Mouse (Mus musculus) forebrain, embryonic 13.5 days (tissue): ENCODE results near the gene Gpr132. TPM values are rescaled to one million over a fixed set of nuclear protein-coding genes. Genes with fewer than 3 reads are reported as not detected.

ENCODE experiments used
- ATAC-seq: fragments of 200-750 bp; cut with Nextera tagmentation; 2 replicates; pipeline ENCODE4 v1.8.0; 2017
- H3K27ac ChIP-seq: fragments of 300-500 bp; sonication (generic); 2 replicates; pipeline ENCODE4 v1.5.1; 2015; ENCODE audit warnings: inconsistent platforms, mild to moderate bottlenecking, moderate library complexity
- H3K27me3 ChIP-seq: fragments of 300-500 bp; sonication (generic); 2 replicates; pipeline ENCODE4 v1.6.1; 2015; ENCODE audit warnings: mild to moderate bottlenecking, inconsistent platforms
- H3K36me3 ChIP-seq: fragments of 300-500 bp; sonication (generic); 2 replicates; pipeline ENCODE4 v1.6.1; 2015; ENCODE audit warnings: mild to moderate bottlenecking, inconsistent platforms; ENCODE audit not compliant: poor library complexity, severe bottlenecking
- H3K4me1 ChIP-seq: fragments of 300-500 bp; sonication (generic); 2 replicates; pipeline ENCODE4 v1.6.1; 2015; ENCODE audit warnings: inconsistent platforms
- H3K4me2 ChIP-seq: fragments of 300-500 bp; sonication (generic); 2 replicates; pipeline ENCODE4 v1.6.1; 2015; ENCODE audit warnings: inconsistent platforms, mild to moderate bottlenecking, moderate library complexity
- H3K4me3 ChIP-seq: fragments of 300-500 bp; sonication (generic); 2 replicates; pipeline ENCODE4 v1.5.1; 2015; ENCODE audit warnings: mild to moderate bottlenecking, inconsistent platforms
- H3K9ac ChIP-seq: fragments of 300-500 bp; sonication (generic); 2 replicates; pipeline ENCODE4 v1.6.1; 2015; ENCODE audit warnings: mild to moderate bottlenecking, inconsistent platforms
- H3K9me3 ChIP-seq: fragments of 300-500 bp; sonication (generic); replicated peaks from 2 replicates; pipeline ENCODE4 v1.6.1; 2016; ENCODE audit warnings: inconsistent platforms
- WGBS: fragments of 180-500 bp; shearing (Covaris S2); methylation state at CpG from one replicate; pipeline ENCODE4 v1.1.7; 2015; 5-methylcytosine and 5-hydroxymethylcytosine counted together
- polyA plus RNA-seq: library from polyadenylated mRNA; unstranded; fragments of >200 nt; fragmentation: Nextera tagmentation; extraction: Ambion mirVana; gene quantifications from 2 replicates; pipeline ENCODE4 v1.2.1, GENCODE M21; 2015

Gene Gpr132
- polyA plus RNA-seq, 1 experiment from 2014 or later, result not detected

- WGBS, result 53% methylated on average over 4 of the region's 4 CpGs
- H3K9ac ChIP-seq, result no peak overlapping the region
- ATAC-seq, result no peak
These were observed 30.9 kb upstream of the Gpr132 start for GRCm38 (mm10) chr12:112898960-112899359.

GRCm38 (mm10) chr12:112898351-112898750 lies 30.3 kb upstream of the Gpr132 start:
- H3K4me3 ChIP-seq, result no peak overlapping the region
- H3K27me3 ChIP-seq, result no peaks in the 10 kb centered on the region
- ATAC-seq, result no peak
- WGBS, result 67% methylated on average over 12 of the region's 12 CpGs
- peaks cover 6% of the 10 kb centered on the region for H3K4me1 ChIP-seq
- no peak overlapping the region for H3K4me2 ChIP-seq
- no peaks in the 10 kb centered on the region for H3K36me3 ChIP-seq
- no peak overlapping the region for H3K27ac ChIP-seq
- no peak overlapping the region for H3K9ac ChIP-seq
- H3K9me3 ChIP-seq, result no peaks in the 10 kb centered on the region

More at GRCm38 (mm10) chr12:112898960-112899359, 30.9 kb upstream of the Gpr132 start:
- peaks cover 6% of the 10 kb centered on the region for H3K4me1 ChIP-seq
- H3K4me3 ChIP-seq, result no peak overlapping the region
- H3K27ac ChIP-seq, result no peak overlapping the region
- H3K27me3 ChIP-seq, result no peaks in the 10 kb centered on the region
- no peak overlapping the region for H3K4me2 ChIP-seq
- no peaks in the 10 kb centered on the region for H3K36me3 ChIP-seq
- H3K9me3 ChIP-seq, result no peaks in the 10 kb centered on the region

- no peaks in the 10 kb centered on the region for H3K27me3 ChIP-seq
- no peak overlapping the region for H3K9ac ChIP-seq
- no peak overlapping the region for H3K4me3 ChIP-seq
- 36% methylated on average over 16 of the region's 16 CpGs for WGBS
- no peak overlapping the region for H3K27ac ChIP-seq
- H3K4me1 ChIP-seq, result peaks cover 6% of the 10 kb centered on the region
- no peaks in the 10 kb centered on the region for H3K36me3 ChIP-seq
- peak overlapping the region; percentile 27; the same call in 1 of the 2 replicates for H3K4me2 ChIP-seq
- peak; percentile 30; the same call in 1 of the 2 replicates for ATAC-seq
- H3K9me3 ChIP-seq, result no peaks in the 10 kb centered on the region
These were observed 29.6 kb upstream of the Gpr132 start for GRCm38 (mm10) chr12:112897522-112898212.

DNA sequence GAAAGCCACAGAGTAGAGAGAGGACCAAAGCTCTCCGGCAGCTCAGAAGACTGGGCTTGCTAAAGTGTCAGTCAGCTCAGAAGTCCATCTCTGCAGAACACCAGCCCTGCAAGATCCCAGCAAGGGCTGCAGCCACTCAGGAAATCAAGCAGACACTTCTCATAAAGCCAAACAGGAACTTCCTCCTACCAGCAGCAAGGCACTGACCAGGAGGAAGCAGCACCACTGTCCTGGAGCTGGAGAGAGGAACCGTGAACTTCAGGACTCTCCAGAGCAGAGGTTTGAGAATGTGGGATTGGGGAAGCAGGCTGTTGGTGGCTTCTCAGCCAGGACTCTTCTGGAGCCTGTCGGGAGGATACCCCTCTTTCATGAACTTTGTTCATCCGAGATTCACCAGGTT lies 26.9 kb upstream of the Gpr132 start:
- Histone ChIP-seq H3K4me3 (no peak overlapping the region), H3K36me3 (no peaks in the 10 kb centered on the region), H3K27ac (no peak overlapping the region), H3K27me3 (no peaks in the 10 kb centered on the region), H3K9me3 (no peaks in the 10 kb centered on the region), H3K4me2 (no peak overlapping the region), H3K9ac (no peak overlapping the region), H3K4me1 (peaks cover 6% of the 10 kb centered on the region)
- 69% methylated on average over 4 of the region's 4 CpGs for WGBS
- no peak for ATAC-seq

DNA sequence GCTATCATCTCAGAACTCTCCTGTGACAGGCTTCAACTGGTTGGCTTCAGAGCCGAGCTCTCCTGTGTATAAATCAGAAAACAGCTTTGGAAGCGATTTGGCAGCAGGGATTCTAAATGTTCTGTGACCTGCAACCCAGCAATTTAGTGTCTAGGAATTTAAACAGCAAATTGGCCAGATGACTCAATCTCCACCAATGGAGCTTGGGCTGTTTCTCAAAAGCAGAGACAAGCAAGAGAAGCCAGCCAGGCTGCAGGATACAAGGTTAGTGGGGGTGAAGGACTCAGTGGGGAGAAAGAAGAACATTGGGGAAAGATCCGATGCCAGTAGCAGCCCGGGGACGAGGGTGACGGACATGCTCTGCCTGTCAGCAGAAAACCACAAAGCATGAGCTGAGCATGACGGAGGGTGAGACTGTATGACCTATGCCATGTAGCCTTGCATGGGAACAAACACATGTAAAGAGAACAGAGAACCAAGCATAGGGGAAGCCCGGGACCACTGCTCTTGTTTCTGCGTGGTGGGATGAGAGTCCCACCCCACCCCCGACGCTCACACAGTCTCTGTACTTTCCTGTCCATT lies 26.4 kb upstream of the Gpr132 start:
- H3K27me3 ChIP-seq, result no peaks in the 10 kb centered on the region
- no peak overlapping the region for H3K27ac ChIP-seq
- ATAC-seq, result no peak
- no peak overlapping the region for H3K4me2 ChIP-seq
- no peak overlapping the region for H3K9ac ChIP-seq
- no peaks in the 10 kb centered on the region for H3K36me3 ChIP-seq
- peaks cover 6% of the 10 kb centered on the region for H3K4me1 ChIP-seq
- no peaks in the 10 kb centered on the region for H3K9me3 ChIP-seq
- H3K4me3 ChIP-seq, result no peak overlapping the region
- WGBS, result 71% methylated on average over 11 of the region's 11 CpGs

DNA sequence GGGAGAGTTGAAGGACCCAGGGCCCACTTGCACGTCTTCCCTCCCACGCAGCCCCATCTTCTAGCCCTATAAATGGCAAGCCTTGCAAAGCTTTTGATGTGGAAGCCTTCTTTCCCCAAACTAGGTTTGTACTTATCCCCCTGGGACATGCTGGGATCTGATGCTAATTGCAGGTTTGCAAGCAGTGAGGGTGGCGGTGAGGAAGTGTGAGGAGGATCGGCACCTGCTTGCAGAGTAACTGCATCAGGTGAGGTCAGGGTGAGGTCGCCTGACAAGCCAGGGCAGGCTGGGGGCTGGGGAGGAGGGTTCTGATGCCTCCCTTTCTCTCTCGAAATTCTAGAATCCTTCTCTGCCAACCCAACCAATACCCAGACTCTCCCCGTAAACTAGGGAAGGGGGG lies 17.4 kb upstream of the Gpr132 start:
- H3K9ac ChIP-seq, result no peak overlapping the region
- H3K27me3 ChIP-seq, result peaks cover 8% of the 10 kb centered on the region; the same call in 1 of the 2 replicates
- H3K9me3 ChIP-seq, result no peaks in the 10 kb centered on the region
- no peaks in the 10 kb centered on the region for H3K36me3 ChIP-seq
- H3K4me1 ChIP-seq, result no peaks in the 10 kb centered on the region
- no peak for ATAC-seq
- WGBS, result 74% methylated on average over 7 of the region's 7 CpGs
- no peak overlapping the region for H3K4me2 ChIP-seq
- H3K27ac ChIP-seq, result no peak overlapping the region
- H3K4me3 ChIP-seq, result no peak overlapping the region

- 69% methylated on average over 6 of the region's 6 CpGs for WGBS
- Histone ChIP-seq H3K4me2 (no peak overlapping the region), H3K4me3 (no peak overlapping the region), H3K9me3 (no peaks in the 10 kb centered on the region), H3K27ac (no peak overlapping the region), H3K4me1 (peaks cover 13% of the 10 kb centered on the region), H3K9ac (no peak overlapping the region), H3K36me3 (no peaks in the 10 kb centered on the region), H3K27me3 (peaks cover 47% of the 10 kb centered on the region)
- ATAC-seq, result no peak
These were observed 13.3 kb upstream of the Gpr132 start for GRCm38 (mm10) chr12:112881301-112881815.

GRCm38 (mm10) chr12:112880661-112881060 lies 12.6 kb upstream of the Gpr132 start:
- H3K4me1 ChIP-seq, result peaks cover 17% of the 10 kb centered on the region
- no peaks in the 10 kb centered on the region for H3K9me3 ChIP-seq
- no peak overlapping the region for H3K27ac ChIP-seq
- WGBS, result 78% methylated on average over 4 of the region's 4 CpGs
- H3K9ac ChIP-seq, result no peak overlapping the region
- no peak overlapping the region for H3K4me2 ChIP-seq
- no peak overlapping the region for H3K4me3 ChIP-seq
- H3K36me3 ChIP-seq, result no peaks in the 10 kb centered on the region
- H3K27me3 ChIP-seq, result peaks cover 54% of the 10 kb centered on the region
- ATAC-seq, result no peak

- Histone ChIP-seq H3K4me2 (no peak overlapping the region), H3K27ac (no peak overlapping the region), H3K4me3 (no peak overlapping the region), H3K27me3 (peaks cover 63% of the 10 kb centered on the region), H3K9me3 (no peaks in the 10 kb centered on the region), H3K9ac (no peak overlapping the region), H3K36me3 (no peaks in the 10 kb centered on the region), H3K4me1 (peaks cover 17% of the 10 kb centered on the region)
- ATAC-seq, result no peak
- 88% methylated on average over 5 of the region's 5 CpGs for WGBS
These were observed 11.7 kb upstream of the Gpr132 start for GRCm38 (mm10) chr12:112879731-112880130.

DNA sequence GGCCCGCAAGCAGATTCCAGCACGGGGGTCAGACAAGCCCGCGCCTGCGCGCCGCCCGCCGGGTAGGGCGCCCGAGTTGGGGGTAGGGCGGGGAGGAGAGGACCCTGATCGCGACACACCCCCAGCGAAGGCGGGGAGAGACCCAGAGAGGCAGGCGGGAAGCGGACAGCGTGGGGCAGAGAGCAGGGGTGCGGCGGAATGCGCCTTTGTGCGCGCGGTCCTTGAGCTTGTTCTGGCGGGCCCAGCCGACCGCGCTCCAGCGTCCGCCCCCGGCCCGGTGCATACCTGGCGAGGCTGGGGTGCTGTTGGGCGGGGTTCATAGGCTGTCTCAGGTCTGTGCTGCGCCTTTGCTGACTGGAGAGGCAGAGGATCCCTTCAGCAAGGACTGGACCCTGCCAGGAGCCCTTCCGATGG lies 9.6 kb upstream of the Gpr132 start:
- Histone ChIP-seq H3K4me3 (peak overlapping the region; percentile 36), H3K4me2 (peak overlapping the region; percentile 62), H3K9ac (0 out of 2 replicates have a peak overlapping the region, but pooled peaks have one; percentile 50), H3K9me3 (no peaks in the 10 kb centered on the region), H3K27ac (no peak overlapping the region), H3K27me3 (peaks cover 84% of the 10 kb centered on the region), H3K4me1 (peaks cover 25% of the 10 kb centered on the region), H3K36me3 (no peaks in the 10 kb centered on the region)
- ATAC-seq, result no peak
- WGBS, result 1% methylated on average over 33 of the region's 37 CpGs

DNA sequence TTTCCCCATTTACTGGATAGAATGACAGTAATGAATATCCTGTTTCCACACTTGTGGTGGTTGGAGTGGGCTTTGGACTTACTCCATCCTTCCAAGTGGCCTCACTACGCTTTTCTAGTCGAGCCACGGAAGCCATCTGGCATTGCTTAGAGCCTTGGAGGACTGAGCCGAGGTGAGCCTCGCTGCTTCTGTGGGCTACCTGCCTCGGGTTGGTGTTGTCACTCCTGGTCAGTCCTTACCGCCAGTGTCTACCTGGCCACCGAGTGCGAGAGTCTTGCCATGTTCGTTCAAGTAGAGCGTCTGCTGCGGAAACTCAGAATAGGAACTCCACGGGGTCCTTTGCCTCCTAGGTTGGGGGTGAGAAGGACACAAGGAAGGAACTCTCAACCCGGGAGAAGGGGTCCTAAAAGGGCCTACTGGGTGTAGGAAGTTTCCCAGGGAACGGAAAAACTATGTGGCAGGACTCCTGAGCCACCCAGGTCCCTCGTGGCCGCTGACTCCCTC lies 9.1 kb upstream of the Gpr132 start:
- Histone ChIP-seq H3K27ac (no peak overlapping the region), H3K36me3 (no peaks in the 10 kb centered on the region), H3K4me2 (peak overlapping the region; percentile 62), H3K4me1 (peaks cover 25% of the 10 kb centered on the region), H3K9me3 (no peaks in the 10 kb centered on the region), H3K27me3 (peaks cover 85% of the 10 kb centered on the region), H3K9ac (0 out of 2 replicates have a peak overlapping the region, but pooled peaks have one; percentile 50), H3K4me3 (peak overlapping the region; percentile 36)
- WGBS, result 7% methylated on average over 17 of the region's 17 CpGs
- ATAC-seq, result no peak

GRCm38 (mm10) chr12:112876332-112877072 lies 8.5 kb upstream of the Gpr132 start:
- Histone ChIP-seq H3K4me3 (peak overlapping the region; percentile 18), H3K9ac (0 out of 2 replicates have a peak overlapping the region, but pooled peaks have one; percentile 3), H3K36me3 (no peaks in the 10 kb centered on the region), H3K9me3 (no peaks in the 10 kb centered on the region), H3K4me1 (peaks cover 25% of the 10 kb centered on the region), H3K4me2 (peak overlapping the region; percentile 42), H3K27ac (no peak overlapping the region), H3K27me3 (peaks cover 92% of the 10 kb centered on the region)
- WGBS, result 5% methylated on average over 28 of the region's 28 CpGs
- no peak for ATAC-seq
